11 mouse cellular contexts compared by ENCODE assay signal in genomic region chr1:118402966-118403365, GRCm38 (mm10).
"Had no signal": no experiment of that assay in that cellular context is flagged by ENCODE, and none has a peak within 500 bp of the region (broad histone marks: within the 10 kb centered on the region; RNA-seq: fewer than 3 reads in every experiment).

No protein-coding gene starts in this region.

- H3K9ac ChIP-seq: midbrain, embryonic 13.5 days; neural tube, embryonic 15.5 days had no signal

- DNase-seq: kidney, adult 8-10 months; kidney, postnatal 25 days; lung, adult 18-20 months; right cerebral cortex, adult 18-20 months; right cerebral cortex, postnatal 25 days; thymus, postnatal 4 days had no signal

- H3K36me3 ChIP-seq: neural tube, embryonic 15.5 days had no signal

- H3K4me1 ChIP-seq: limb, embryonic 10.5 days had no signal

- ATAC-seq: midbrain, embryonic 13.5 days had no signal

- H3K4me2 ChIP-seq: midbrain, embryonic 13.5 days; neural tube, embryonic 15.5 days had no signal

- H3K27ac ChIP-seq: left cerebral cortex, adult 2 months; limb, embryonic 10.5 days; midbrain, embryonic 13.5 days; neural tube, embryonic 15.5 days had no signal

- H3K4me3 ChIP-seq: left cerebral cortex, adult 2 months; limb, embryonic 10.5 days; midbrain, embryonic 13.5 days; myocyte; neural tube, embryonic 15.5 days had no signal

- H3K9me3 ChIP-seq: limb, embryonic 10.5 days; midbrain, embryonic 13.5 days; neural tube, embryonic 15.5 days had no signal

- H3K27me3 ChIP-seq: midbrain, embryonic 13.5 days; neural tube, embryonic 15.5 days had no signal
